Mouse (Mus musculus) gonadal fat pad, adult 2 months (tissue): Measurements from ENCODE around the gene Pex7. TPM values are rescaled to one million over a fixed set of nuclear protein-coding genes. Genes with fewer than 3 reads are reported as not detected.
A peak's percentile ranks its signal among the peaks of the same experiment; 100 is the strongest.

Experiments used
- DNase-seq: peaks from one replicate; pipeline ENCODE4 v3.0.0-alpha.2; 2012; ENCODE audit warnings: low read depth
- polyA plus RNA-seq: library from polyadenylated mRNA; depleted of rRNA; stranded (reverse); fragments of >200 nt; gene quantifications from 2 replicates; pipeline ENCODE4 v1.2.3, GENCODE M21; 2012

Pex7 gene
- polyA plus RNA-seq, 1 experiment: 35.3 TPM

DNA sequence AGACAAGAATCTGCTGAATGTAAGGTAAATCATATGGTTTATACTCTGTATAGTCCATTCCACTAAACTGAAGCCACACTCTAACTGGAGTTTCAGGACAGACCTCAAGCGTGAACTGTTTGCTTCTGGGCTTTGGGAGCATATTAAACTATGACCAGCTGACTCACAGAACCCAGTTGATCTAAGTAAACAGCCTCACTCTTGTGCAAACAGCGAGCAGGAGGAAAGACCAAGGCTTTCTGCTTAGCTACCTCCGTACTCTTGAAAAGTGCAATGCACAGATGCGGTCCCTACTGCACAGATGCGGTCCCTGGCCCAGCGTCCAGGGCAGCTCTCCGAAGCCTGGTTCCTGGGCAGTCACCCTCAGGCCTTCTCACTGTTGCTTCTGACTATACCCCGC is 30.2 kb downstream of the Pex7 start:
- DNase-seq: no peak

DNA sequence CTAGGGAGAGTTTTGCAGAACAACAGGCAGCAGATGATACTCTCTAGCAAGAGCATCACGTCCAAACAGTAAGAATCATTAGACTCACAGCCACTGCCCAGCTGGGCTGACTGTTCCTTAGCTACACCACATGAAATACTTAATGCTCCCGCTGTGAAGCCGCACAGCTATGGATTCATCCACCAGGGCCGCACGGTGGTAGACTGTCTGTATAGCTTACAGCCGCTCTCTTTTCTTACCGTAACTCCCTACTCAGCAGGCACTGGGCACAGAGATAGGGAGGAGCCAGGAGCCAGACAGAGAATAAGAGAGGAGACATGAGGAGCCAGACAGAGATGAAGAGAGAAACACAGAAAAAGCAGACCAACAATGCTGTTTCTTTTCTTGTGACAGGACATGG is 30.8 kb downstream of the Pex7 start:
- DNase-seq: no peak

DNA sequence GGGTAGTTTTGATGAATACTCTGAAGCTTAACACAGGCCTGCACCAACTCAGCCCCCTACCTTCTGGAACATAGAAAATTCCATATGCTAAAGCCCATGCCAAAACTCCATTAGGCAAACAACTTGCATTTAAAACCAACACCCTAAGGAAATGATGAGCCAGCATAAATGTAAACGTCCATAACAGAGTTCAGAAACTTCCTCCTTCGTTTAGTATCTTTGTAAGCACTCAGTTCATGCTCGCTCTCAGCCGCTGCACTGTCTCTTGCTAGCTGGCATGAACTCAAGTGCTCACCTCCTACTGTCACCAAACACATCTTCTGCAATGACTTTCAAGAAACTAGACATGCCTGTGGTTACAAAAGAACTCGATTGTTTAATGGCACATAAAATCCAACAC is 32.1 kb downstream of the Pex7 start:
- DNase-seq: no peak

DNA sequence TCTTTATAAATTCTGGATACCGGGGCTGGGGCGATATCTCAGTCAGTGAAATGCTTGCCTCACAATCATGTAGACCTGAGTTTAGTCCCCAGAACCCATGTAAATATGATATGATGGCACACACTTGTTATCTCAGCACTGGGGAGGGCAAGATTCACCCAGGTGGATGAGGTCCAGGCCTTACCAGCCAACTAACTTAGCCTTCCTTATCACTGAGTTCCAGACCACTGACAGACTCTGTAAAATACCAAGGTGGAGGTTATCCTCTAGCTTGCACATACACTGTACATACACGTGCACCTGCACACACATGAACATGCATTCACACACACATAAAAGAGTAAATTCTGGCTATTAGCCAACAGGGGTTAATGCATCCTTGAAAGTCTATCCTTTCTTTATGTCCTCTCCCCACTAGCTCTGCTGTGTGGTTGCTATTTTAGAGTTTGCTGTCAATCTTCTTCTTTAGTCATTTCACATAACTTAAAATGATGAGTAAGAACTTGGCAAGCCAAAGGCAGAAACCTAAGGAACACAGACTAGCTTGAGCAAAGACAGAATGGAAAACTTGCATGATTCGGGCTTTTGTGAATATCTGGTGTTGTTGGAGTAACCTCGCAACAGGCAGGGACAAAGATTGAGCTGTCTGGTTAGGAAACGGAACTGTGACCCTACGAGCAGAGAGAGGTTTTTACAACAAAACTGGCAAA is 51.7 kb downstream of the Pex7 start:
- DNase-seq: no peak

DNA sequence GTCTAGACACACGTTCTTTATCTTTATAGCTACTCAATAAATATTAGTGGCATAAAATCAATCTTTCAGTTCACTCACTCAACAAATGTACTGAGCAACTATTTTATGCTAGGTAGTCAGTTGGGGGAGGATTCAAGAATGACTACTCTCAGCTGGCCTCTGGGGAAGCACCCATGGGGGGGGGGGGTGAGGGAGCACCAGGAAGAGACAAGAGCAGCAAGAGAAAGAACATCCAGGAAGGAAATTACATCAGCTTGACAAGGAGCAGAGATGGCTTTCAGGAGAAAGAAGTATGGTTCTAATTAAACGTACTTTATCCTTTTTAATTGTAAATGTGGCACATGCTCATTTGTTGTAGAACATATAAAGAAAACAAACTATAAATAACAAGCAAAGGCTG is 53.9 kb downstream of the Pex7 start:
- no peak for DNase-seq

DNA sequence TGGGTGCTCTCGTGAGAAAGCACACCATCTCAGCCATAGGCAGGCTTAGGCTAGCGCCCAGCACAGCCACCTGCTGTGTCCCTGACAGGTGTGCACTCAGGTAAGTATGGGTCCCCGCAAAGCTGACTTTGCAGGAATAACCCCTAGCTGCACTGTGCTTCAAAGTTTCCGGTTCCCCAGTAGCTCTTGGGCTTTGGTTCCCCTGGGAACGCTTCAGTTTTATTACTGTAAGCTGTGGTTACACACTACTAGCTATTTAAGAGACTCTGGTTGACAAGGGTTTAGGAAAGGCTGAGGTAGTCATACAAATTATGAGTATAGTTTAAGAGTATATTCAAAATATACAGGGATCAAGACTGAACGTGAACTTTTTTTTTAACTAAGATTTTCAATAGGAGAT is 54.7 kb downstream of the Pex7 start:
- DNase-seq: no peak

DNA sequence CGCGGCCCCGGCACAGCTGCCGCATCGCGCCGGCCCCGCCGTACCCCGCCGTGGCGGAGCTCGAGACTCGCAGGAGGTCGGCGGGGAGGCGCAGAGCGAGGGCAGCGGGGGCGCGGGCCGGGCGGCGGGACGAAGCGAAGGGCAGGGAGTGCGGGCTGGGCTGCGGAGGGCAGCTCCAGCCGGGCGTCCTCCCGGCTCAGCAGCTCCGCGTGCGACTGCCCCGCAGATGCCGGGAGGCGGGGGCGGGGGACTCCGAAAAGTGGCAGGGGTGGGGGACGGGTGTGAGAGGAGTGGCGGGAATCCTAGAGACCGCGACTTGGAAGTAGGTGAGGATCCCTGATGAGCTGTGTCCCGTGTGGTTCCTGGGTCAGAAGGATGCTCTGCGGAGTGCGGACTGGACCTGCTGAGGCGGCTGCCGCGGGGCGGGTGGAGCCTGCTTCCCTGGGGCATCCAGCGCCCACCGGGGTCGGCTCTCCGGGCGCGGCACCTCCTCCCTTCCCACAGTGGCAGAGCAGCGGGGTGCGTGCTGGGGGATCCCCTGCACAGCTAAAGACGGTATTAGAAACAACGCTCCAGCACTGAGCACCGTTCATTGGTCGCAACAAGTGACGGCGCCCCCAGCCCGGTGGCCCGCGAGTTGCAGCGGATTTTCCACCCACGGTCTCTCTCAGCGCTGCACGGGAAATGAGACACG is 56.3 kb downstream of the Pex7 start, which contains the start of gene Slc35d3:
Slc35d3 (minus strand) TSS at position 462 of the 694 bp plus-strand sequence.
- no peak for DNase-seq

DNA sequence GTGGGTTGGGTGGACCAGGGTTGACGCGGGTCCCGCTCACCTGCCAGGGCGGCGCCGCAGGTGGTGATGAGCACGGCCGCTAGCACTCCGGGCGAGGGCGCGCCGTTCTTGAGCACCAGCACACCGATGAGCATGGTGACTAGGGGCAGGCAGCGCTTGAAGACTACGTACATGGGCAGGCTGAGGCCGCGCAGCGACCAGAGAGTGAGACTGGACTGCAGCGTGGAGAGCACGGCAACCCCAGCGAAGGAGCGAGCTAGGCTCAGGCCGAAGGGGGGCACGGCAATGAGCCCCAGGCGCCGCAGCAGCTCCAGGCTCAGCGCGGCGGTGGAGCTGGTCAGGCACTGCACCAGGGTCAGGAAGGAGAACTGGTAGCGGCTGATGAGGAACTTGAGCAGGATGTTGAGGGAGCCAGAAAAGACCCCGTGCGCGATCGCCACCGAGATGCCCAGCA is 56.9 kb downstream of the Pex7 start:
- no peak for DNase-seq

DNA sequence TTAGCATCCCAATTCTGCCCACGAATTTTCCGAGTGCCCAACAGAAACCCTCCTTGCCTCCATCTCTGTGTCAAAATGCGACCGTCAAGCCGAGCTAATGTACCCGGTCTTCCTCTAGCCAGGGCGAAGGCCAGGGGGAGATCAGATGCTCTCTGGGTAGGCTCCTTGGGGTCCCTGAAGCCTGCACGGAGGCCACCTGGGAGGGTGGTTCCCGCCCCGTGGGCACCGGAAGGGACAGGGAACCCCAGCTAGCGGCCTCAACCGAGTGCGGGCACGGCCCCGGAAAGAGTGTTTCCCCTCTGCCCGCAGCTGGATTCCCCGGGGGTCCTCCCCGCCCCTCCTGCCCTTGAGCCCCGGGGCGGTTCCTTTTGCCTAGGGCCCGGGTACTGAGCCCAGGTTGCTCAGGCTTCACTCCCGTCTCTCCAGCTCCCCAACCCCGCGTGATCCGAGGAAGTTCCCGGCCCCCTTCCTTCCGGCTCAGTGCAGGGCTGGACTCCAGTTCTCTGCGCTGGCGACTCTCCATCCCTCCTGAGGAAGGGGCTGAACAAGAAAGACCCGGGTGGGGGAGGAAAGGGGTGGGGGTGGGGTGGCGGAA is 57.6 kb downstream of the Pex7 start:
- no peak for DNase-seq

DNA sequence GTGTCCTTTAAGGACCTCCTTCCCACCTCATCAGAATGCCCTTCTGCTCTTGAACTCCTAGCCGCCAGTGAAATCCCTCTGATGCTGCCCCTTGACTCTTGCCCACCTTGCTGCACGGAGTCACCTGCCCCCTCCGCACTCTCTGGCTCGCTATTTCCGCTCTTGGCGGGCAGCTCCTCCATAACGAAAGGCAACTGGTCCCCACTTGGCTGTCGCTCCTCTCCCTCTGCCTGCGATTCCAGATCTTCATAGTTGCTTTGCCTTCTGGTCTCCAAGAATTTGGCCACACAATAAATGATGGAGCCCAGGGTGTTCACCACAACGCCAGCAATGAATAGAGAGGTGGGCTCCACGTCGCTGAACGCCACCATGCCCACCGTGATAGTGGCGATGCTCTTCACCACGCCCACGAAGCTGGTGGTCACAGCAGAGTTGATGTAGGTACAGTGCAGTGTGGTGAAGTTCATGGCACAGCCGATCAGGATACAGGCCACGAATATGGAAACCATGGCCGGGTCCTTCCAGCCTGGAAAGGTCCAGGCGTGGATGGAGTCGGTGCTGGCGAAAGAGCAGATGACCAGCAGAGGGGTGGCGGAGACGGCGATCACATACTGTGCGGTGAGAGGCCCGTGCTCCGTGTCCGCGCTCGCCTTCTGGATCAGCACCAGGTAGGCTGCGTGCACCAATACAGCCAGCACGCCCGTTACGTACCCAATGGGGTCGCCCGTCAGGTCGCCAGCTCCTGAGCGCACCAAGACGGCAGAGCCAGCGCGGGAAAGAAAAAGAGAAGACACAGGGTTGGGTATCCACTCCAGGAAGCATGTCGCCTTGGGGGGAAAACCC is 58.3 kb downstream of the Pex7 start:
- DNase-seq: no peak

DNA sequence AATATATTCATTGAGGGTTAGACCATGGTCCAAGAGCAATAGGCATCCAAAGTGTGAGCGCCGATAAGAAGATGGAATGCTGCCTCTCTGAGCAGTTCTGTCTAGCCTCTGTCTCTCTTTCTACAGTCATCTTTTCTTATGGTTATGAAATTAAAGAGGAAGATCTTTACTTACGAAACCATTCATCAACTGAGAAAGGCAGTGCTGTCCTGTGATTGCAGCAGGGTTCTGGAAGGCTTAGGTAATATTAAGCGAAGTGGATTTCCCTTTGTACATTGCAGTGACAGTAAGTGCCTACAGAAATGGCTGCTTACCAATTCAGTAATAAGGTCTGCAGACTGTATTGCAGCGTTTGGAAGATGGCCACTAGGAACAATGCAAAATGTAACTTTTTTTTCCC is 67.7 kb downstream of the Pex7 start:
- DNase-seq: peak; percentile 68

DNA sequence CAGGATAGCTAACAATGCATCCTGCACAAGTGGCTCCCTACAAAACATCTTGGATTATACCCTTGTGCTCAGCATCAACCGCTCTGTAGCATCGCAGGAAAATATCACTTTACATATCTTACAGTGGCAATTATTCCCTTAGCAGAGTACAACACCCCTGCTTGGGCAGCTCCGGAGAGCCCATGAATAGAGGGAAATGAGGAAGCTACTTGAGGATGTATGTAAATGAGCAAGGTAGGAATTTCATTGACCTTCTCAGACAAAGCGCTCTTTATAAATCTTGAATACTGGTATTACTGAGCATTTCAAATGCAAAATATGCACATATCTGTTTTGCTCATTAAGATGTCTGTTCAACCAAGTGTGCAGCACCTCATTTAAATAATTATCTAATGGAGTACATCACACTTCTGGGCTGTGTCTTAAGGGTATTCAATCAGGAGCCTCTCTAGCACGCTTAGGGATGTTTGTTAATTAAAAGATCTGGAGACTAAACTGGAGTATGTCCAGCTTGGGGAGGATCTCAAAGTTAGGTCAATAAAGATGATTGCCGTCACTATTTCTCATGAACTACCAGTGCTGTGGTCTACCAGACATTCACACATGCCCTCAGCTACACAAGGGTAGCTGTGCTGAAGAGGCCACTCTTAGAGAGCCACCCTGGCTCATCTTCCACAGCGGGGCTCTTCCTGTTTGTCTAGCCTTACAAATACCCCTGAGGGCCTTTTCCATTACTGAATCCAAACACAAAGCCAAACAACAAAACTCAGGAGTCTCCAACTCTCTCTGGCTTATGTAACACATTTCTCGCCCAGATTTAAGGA is 71.4 kb downstream of the Pex7 start:
- no peak for DNase-seq

DNA sequence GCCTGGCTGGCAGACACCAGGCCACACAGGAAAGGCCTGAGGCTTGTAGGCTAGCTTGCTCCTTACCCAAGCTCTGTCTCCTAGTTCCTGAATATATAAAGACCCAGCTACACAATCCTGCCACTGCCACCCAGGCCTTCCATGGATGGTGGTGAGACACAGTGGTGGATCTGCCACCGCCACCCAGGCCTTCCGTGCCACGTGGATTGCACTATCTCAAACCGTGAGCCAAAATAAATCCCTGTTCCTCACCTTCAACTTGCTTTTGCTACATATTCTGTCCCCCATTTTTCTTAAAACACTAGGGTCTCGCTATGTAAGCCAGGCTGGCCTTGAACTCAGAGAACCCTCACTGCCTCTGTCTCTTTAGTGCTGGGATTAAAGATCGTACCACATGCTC is 73.3 kb downstream of the Pex7 start:
- no peak for DNase-seq

DNA sequence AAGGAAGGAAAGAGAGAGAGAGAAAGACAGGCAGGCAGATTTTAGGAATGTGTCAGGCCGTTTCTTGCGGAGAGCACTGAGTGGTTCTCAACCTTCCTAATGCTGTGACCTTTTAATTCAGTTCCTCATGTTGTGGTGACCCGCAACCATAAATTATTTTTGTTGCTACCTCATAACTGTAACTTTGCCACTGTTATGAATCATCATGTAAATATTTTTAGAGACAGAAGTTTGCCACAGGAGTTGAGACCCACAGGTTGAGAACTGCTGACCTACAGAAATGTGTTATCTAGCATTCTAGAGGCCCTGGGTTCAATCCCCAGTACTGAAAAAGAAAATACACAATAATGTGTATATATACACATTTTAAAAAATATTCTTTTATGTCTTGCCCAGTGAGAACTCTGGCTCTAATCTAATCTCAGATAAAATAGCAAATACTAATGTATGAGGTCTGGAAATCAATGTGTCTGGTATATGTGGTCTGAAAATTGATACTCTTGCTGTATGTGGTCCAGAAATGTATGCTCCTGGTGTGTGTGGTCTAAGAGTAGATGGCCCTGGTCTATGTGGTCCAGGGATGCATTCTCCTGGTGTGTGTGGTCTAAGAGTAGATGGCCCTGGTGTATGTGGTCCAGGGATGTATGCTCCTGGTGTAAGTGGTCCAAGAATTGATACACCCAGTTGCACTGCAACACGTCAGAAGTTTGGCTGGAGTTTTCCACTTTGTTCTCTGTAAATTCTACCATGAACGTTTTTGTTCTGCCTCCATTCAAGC is 76.2 kb downstream of the Pex7 start:
- no peak for DNase-seq

DNA sequence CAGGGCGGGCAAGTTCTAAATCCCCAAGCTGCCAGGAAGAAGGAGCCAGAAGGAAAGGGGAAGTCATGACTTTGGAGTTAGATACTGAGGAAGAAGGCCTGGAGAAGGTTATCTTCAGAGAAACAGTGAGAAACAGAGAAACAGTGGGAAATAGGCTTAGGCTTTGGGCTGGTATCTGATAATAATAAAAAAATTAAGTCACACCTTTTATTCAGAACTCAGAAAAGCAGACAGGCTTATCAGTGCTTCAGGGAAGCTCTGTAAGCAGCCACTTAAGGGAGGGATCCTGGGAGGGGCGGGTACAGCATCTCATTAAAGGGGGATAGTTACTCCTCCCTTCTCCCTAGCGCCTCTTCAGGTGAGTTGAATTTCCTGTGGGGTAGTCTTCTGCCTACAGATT is 86.5 kb downstream of the Pex7 start:
- DNase-seq: no peak

DNA sequence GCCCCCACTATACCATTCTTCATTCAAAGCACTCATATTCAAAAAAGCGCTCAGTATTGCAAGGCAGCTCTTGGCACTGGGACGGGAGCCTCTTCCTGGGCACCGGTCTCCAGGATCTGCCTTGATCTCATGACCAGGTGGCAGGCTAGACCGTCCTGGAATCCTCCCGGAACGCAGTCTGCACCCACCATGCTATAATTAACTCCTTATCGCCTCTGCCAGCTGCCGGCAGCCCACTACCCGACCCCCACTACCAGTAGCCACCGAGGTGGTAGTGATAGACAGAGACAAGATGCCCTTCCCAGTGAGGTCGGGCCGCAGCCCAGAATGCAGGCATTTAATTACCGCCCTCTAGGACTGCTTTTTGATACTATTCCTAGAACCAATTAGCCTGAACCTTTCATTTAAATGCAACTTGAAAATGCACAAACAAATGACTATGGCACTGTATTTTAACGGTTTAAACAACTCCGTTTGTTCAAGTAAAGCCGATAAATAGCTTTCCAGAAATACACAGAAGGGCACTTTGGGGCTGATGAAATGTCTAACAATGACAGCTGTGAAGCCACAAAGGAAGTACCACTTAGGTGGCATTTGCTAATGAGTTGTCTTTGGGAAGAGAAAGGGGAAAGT is 88.7 kb downstream of the Pex7 start:
- no peak for DNase-seq

DNA sequence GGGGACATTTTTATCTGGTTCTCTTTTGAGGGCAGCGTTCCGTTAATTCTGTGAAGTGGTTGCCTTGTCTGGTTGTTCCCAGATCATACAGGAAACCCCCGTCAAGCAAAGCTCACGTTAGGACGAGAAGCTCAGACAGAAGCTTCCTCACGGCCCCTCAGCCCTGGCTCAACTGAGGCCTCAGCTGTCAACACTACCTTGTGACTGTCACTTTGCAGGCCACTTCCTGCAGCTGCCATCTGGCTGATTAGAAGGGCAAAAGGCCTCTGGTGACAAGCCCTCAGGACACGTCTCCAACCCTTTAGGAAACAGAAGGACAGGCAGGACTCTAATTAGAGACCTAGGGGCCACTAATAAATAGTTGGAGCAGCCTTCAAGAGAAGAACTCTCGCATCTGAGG is 92.1 kb downstream of the Pex7 start:
- no peak for DNase-seq

DNA sequence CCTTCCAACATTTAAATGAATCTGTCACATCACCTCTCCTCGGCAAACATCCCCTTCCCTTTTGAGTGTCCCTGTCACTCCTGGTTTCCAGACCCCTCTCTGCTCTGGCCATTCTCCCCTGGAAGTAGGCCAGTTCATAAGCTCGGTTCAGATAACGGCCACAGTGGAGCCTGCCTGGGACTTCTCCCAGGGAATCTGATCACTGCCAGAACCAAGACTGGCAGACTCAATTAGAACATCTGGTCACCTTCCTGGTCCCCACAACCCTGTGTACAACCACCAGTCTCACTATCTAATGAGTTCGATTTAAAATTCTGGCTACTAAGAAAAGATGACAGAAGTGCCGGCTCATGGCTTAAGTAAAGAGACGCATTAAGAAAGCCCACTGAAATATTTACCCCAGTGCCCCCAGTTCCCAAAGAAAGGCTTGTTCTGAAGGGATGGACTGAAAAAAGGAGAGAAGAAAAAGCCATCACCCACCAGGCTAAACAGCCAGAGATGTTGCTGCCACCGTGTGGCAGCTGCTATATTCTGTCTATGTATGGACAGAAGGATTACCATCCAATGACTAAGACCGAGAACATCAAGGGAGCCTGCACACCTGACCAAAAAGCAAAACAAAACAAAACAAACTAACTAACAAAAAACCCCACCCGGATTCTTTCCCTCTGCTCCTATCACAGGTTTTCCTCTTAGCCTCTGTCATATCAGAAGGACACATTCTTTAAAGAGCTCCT is 95.9 kb downstream of the Pex7 start:
- no peak for DNase-seq

DNA sequence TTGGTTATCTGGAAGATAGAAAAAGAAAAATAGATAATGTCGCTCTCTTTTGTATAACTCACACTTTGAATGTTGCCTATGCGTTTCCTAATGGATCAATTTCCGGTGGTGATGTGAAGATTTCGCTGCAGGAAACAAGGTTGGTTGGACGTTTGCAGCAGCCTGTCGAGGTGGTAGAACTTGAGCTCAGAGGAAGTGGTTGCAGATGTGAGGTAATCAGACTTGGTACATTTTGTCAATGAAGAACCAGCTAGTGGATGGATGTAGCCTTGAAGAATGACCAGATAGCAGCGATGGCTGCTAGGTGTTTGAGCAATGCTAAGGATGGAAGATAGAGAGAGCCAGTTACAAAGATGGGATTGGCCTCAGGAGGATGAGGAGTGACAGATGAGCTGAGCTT is 102.7 kb downstream of the Pex7 start:
- no peak for DNase-seq
